Mouse (Mus musculus) common myeloid progenitor, adult 5-6 weeks (primary cell): ENCODE measurements at regions not wholly inside any gene's neighbourhood (a gene's known extent, or its start where the extent isn't known, plus 50 kb on each side); places are given as distances from the start of the nearest gene placed in this dataset.
"Not testable (repeated sequence)": the region's sequence is repeated elsewhere in the genome, so short reads cannot be mapped to it uniquely, and the experiment has no call there.

Experiments
- ATAC-seq: replicated peaks from 2 replicates; pipeline ENCODE4 v1.8.0; 2016; ENCODE audit warnings: low read depth, mild to moderate bottlenecking, moderate TSS enrichment, inconsistent platforms; ENCODE audit not compliant: poor library complexity, severe bottlenecking

GRCm38 (mm10) chr1:73673191-73673850 lies 450.9 kb downstream of the Tns1 start:
- no peak for ATAC-seq

DNA sequence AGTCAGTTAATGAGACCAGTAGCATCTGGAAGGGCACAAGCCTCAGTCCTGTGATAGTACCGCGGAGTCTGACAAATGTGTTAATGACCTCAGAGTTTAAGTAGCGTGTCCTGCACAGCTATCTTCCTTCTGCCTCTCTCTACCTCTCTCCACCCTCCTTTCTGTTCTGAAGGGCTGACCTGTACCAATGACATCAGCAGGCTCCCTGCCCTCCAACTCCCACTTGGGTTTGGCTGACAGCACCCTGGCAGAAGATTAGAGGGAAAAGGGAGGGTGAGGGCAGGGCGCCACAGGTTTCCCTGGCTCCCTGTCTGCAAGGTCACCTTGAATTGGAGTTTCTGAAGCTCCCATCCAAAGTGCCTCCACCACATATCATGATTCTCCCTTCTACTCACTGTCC lies 452.0 kb downstream of the Tns1 start:
- no peak for ATAC-seq

DNA sequence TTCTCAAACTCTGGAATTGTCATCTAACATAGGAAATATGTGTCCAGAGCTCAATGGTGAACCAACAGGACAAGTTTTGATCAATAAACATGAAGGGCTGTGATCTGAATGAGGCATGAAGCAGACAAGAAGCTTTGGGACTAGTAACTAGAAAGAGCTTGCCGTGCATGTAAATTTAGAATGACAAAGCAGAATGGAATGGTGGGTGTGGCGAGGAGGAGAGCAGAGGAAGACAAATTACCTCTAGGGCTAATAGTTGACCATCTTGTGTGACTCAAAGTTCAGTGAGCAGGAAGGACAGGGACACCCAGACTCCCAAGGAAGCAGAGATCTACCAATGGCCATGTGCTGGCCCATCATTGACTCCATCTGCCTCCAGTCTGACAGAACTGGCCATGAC lies 455.6 kb downstream of the Tns1 start:
- no peak for ATAC-seq

GRCm38 (mm10) chr1:73663546-73663945 lies 460.7 kb downstream of the Tns1 start:
- ATAC-seq, result no peak

GRCm38 (mm10) chr1:73645011-73645410 lies 479.2 kb downstream of the Tns1 start:
- ATAC-seq, result no peak

DNA sequence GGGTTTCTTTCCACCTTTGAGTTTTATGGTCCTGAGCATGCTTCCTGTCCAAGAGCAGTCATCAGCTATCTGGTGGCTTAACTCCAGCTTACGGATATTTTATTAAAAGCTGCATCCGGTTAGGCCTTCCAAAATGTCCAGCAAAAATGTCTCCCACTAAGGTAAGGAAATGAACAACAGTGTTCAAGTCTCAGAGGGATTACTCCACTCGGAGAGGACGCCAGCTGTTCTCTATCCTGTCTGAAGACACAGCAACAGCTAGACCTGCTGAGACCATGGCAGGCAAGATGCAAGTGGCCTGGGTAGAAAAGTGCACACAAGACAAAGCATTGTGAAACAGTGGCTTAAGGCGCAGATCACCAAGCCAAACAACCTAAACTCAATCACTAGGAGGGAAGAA lies 479.9 kb downstream of the Tns1 start:
- ATAC-seq, result no peak

DNA sequence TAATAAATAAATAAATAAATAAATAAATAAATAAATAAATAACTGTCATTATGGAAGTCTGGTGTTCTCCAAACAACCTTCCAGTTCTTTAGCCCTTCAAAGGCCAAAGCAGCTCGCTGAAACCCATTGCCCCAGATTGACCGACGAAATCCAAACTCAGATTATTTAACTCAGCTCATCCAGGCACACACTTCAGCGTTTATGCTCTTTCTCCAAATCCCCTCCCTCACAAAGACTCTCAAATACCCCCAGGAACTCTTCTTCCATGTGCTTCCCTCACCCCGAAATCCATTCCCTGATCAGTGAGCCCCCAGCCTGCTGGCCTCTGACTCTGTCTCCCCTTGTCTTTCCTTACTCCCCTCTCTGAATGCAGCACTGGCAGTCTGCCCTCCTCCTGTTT lies 480.8 kb downstream of the Tns1 start:
- ATAC-seq, result no peak

- no peak for ATAC-seq
These were observed 481.5 kb downstream of the Tns1 start for GRCm38 (mm10) chr1:73642691-73643109.

DNA sequence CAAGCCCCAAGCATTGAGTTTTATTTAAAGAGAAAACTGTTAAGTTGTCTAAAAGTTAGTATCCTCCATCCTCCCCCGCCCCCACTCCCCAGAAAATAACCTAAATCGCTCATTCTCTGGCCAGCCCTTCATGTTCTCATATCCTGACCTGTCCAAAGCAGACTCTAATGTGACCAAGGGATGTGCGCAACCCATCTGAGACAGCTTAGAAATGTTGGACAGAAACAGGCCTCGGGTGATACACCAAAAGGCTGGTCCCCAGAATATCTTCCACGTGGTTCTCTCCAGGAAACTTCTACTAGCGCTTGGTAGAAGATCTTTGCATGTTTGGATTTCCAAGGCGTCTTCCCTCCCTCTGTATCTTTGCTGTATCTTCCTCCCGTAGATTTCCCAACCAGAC lies 482.8 kb downstream of the Tns1 start:
- no peak for ATAC-seq

- ATAC-seq, result no peak
These were observed 483.4 kb downstream of the Tns1 start for GRCm38 (mm10) chr1:73640726-73641451.

- ATAC-seq, result no peak
These were observed 488.5 kb downstream of the Tns1 start for GRCm38 (mm10) chr1:73635709-73636108.

DNA sequence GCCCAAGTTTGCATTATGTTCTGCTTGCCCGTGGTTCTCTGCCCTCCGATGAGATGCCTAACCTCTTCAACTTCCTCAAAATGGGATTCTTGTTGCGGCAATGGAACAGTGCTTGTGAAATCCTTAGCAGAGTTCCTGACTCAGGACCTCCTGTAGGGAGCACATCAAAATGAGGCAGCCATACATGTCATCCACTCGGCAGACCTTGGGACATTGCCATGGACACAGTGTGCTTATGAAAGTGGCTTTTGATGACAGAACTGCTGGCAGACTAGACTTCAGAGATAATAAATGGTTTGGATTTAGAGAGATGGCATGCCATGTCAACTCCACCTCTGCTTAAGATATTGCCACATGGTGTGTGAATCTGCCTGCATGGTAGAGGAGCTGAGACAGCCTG lies 489.4 kb downstream of the Tns1 start:
- no peak for ATAC-seq

DNA sequence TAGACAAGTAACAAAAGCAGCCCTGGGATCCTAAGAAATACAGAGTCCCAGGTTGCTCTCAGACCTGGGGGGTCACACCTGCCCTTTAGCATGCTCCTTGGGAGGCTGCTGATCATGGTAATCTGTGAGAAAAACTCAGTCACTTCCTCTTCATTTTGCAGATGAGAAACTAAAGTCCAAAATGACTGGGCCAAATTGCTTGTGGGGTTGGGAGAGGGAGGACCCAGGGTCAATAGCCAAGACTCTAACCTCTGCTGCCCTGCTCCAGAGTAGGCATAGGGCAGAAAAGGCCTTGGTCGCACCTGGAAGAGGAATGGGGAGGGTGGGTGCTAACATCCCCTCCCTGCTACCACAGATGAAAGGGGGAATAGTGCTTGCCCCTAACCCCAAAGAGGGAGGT lies 491.2 kb downstream of the Tns1 start:
- ATAC-seq, result no peak

DNA sequence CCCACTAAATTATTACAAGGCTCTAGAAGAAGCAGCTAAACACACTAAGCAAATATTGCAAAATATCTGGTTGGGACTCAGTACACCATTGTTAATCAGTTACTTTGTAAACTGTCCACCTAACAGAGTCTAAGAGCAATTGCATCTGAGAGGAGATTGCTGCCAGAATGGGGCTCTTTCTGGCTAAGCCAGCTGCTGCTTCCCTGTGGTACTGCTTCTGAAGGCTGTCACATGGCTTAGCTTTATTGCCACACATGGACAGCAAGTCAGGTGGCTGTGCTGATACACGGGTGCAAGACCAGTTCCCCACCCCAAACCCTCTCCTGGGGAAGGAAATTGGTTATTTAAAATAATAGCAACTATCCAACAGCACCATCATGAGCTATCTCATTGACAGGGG lies 493.9 kb downstream of the Tns1 start:
- no peak for ATAC-seq

- ATAC-seq, result no peak
These were observed 498.9 kb downstream of the Tns1 start for GRCm38 (mm10) chr1:73625365-73625764.

- not testable (repeated sequence) for ATAC-seq
These were observed 503.1 kb downstream of the Tns1 start for GRCm38 (mm10) chr1:73621121-73621520.

GRCm38 (mm10) chr1:73618551-73619170 lies 505.6 kb downstream of the Tns1 start:
- ATAC-seq, result no peak

- no peak for ATAC-seq
These were observed 530.4 kb downstream of the Tns1 start for GRCm38 (mm10) chr1:73593653-73594385.

GRCm38 (mm10) chr1:73591342-73592099 lies 532.7 kb downstream of the Tns1 start:
- ATAC-seq, result no peak

DNA sequence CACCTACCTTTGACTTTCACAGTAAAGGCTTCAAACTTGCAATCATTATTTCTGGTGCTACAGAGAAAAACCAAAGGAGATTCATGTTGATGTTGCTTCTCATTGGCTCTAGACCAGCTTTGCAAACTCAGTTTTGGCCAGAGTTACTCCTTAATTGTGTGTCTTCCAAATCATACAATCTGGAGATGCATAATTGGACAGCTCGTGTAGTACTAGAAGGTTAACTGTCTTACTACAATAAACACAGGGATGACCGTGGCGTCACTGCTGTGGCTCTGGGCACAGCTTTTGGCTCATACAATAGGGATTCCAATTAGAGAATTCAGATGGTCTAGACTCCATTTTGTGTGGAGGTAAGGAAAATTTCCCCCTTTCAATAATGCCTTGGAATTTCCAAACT lies 544.6 kb downstream of the Tns1 start:
- no peak for ATAC-seq
